Mouse (Mus musculus) forebrain, embryonic 10.5 days (tissue): ENCODE measurements at regions not wholly inside any gene's neighbourhood (a gene's known extent, or its start where the extent isn't known, plus 50 kb on each side); places are given as distances from the start of the nearest gene placed in this dataset.

Experiments used
- DNase-seq: peaks from one replicate; pipeline ENCODE4 v3.0.0-alpha.2; 2017; ENCODE audit warnings: low spot score; ENCODE audit errors: extremely low spot score
- H3K27ac ChIP-seq: fragments of 300-500 bp; sonication (generic); 2 replicates; pipeline ENCODE4 v1.5.1; 2016; ENCODE audit warnings: mild to moderate bottlenecking
- H3K27me3 ChIP-seq: fragments of 300-500 bp; sonication (generic); 2 replicates; pipeline ENCODE4 v1.6.1; 2016; ENCODE audit warnings: mild to moderate bottlenecking; ENCODE audit not compliant: poor library complexity, severe bottlenecking
- H3K36me3 ChIP-seq: fragments of 300-500 bp; sonication (generic); replicated peaks from 2 replicates; pipeline ENCODE4 v1.6.1; 2016; ENCODE audit warnings: mild to moderate bottlenecking, moderate library complexity
- H3K4me1 ChIP-seq: fragments of 300-500 bp; sonication (generic); 2 replicates; pipeline ENCODE4 v1.6.1; 2016
- H3K4me3 ChIP-seq: fragments of 300-500 bp; sonication (generic); 2 replicates; pipeline ENCODE4 v1.5.1; 2016; ENCODE audit warnings: mild to moderate bottlenecking, moderate library complexity
- H3K9me3 ChIP-seq: fragments of 300-500 bp; sonication (generic); 2 replicates; pipeline ENCODE4 v1.6.1; 2016; ENCODE audit warnings: mild to moderate bottlenecking, moderate library complexity
- WGBS: fragments of 180-500 bp; shearing (Covaris S2); methylation state at CpG from one replicate; pipeline ENCODE4 v1.1.7; 2016; 5-methylcytosine and 5-hydroxymethylcytosine counted together

GRCm38 (mm10) chr16:30879878-30880277, 201.4 kb downstream of the Xxylt1 start:
- WGBS, result 89% methylated on average over 1 of the region's 1 CpGs
- Histone ChIP-seq H3K27me3 (peaks cover 3% of the 10 kb centered on the region; the same call in 1 of the 2 replicates), H3K4me3 (no peak overlapping the region), H3K9me3 (no peaks in the 10 kb centered on the region), H3K27ac (no peak overlapping the region), H3K4me1 (peaks cover 25% of the 10 kb centered on the region; the same call in 1 of the 2 replicates), H3K36me3 (no peaks in the 10 kb centered on the region)
- DNase-seq, result no peak

DNA sequence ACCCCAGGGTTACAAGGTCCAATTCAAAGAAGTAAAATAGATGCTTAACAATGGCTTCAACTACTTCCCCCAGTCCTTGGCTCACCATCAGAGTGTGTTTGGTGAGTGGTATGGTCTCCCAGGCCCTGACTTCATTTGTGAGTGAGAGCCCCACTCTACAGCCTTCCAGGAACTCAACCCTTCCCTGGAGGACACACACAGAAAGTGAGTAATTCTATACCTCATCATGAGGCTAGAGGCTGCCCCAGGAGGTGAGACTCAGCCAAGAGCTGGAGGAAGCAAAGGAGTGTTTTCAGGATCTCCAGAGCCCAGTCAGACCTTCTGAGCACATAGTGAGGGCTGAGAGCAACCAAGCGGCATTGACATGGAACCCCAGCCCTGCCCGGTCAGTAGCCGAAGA, 200.6 kb downstream of the Xxylt1 start:
- H3K9me3 ChIP-seq, result no peaks in the 10 kb centered on the region
- H3K27ac ChIP-seq, result no peak overlapping the region
- no peak for DNase-seq
- H3K36me3 ChIP-seq, result no peaks in the 10 kb centered on the region
- no peak overlapping the region for H3K4me3 ChIP-seq
- 0 out of 2 replicates have a peak, but pooled peaks cover under 1% of the 10 kb centered on the region for H3K27me3 ChIP-seq
- WGBS, result 100% methylated on average over 3 of the region's 3 CpGs
- peaks cover 18% of the 10 kb centered on the region; the same call in 1 of the 2 replicates for H3K4me1 ChIP-seq

- 83% methylated on average over 5 of the region's 5 CpGs for WGBS
- Histone ChIP-seq H3K27ac (no peak overlapping the region), H3K36me3 (no peaks in the 10 kb centered on the region)
Observed at GRCm38 (mm10) chr16:30881186-30881585, 200.0 kb downstream of the Xxylt1 start.

DNA sequence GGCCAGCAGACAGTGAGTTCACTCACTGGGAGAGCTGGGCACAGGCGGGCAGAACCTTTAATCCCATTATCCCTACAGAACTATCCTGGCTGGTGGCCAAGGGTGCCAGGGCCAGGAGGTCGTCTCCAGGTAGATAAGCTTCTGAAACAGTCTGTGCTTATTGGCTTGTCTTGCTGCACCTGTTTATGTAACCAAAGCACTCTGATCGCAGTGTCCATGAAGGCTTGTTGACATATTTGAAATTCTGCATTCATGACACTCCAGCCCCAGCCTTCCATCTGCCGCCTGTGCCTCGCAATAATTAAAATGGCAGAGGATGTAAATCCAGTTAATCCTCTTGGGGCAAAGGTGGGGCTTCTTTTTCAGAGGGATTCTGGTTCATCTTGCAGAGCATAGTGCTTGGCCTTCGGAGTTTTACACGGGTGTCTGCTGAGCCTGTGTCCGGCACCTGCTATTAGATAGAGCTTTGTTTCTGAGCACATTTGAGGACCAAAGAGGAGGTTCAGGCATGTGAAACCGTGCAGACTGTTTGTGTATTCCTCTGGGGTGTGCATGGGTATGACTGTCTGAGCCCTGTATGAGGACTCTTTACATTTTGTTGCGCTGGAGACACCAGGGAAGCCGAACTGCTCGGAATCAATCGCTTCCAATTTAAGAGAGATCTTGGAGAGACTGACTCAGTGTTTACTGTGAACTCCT, 197.6 kb downstream of the Xxylt1 start:
- no peak overlapping the region for H3K4me3 ChIP-seq
- no peaks in the 10 kb centered on the region for H3K27me3 ChIP-seq
- H3K9me3 ChIP-seq, result no peaks in the 10 kb centered on the region
- 78% methylated on average over 13 of the region's 13 CpGs for WGBS
- DNase-seq, result no peak
- peaks cover 23% of the 10 kb centered on the region for H3K4me1 ChIP-seq
- no peaks in the 10 kb centered on the region for H3K36me3 ChIP-seq
- H3K27ac ChIP-seq, result no peak overlapping the region

More at GRCm38 (mm10) chr16:30881186-30881585, 200.0 kb downstream of the Xxylt1 start:
- H3K27me3 ChIP-seq, result no peaks in the 10 kb centered on the region
- no peak for DNase-seq
- H3K4me1 ChIP-seq, result peaks cover 18% of the 10 kb centered on the region; the same call in 1 of the 2 replicates
- H3K4me3 ChIP-seq, result no peak overlapping the region
- H3K9me3 ChIP-seq, result no peaks in the 10 kb centered on the region

DNA sequence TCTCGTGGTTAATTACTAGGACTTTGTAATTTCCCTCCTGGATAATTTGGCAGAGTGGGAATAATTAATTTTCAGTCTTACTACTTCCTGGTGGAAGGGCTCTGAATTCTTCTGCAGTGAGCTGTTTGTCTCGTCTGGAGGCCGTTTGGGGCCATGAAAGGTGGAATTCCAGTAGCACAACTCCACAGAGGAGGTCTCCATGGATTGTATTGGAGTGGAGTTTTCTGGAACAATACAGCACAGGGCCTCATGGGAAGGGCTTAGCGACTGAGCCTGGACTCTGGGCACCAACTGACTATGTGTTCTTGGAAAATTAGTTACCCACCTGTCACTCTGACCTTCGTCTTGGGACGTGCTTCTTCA, 197.1 kb downstream of the Xxylt1 start:
- no peak overlapping the region for H3K27ac ChIP-seq
- no peaks in the 10 kb centered on the region for H3K27me3 ChIP-seq
- H3K9me3 ChIP-seq, result no peaks in the 10 kb centered on the region
- no peak overlapping the region for H3K4me3 ChIP-seq
- 70% methylated on average over 6 of the region's 6 CpGs for WGBS
- DNase-seq, result no peak
- H3K36me3 ChIP-seq, result no peaks in the 10 kb centered on the region
- H3K4me1 ChIP-seq, result peaks cover 23% of the 10 kb centered on the region

DNA sequence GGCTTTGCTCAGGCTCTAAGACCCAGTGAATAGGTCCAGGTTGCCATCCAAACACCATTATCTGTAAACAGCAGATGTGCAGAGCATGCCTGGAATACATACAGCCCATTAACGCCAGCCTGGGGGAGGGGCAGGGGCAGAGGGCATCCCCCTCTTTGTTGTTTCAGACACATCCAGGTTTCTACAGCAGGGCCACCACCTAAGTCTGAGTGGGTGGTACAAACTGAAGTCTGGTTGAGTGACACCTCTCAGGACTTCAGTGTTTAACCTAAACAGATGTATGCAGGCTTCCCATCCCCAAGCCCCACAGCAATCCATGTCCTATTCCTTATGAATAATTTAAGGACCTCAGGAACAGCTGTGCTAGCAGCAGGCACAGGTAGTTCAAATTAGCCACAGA, 194.2 kb downstream of the Xxylt1 start:
- Histone ChIP-seq H3K27me3 (no peaks in the 10 kb centered on the region), H3K4me3 (no peak overlapping the region), H3K9me3 (no peaks in the 10 kb centered on the region), H3K27ac (no peak overlapping the region), H3K36me3 (no peaks in the 10 kb centered on the region), H3K4me1 (peaks cover 19% of the 10 kb centered on the region)
- no peak for DNase-seq
- 59% methylated on average over 1 of the region's 1 CpGs for WGBS

DNA sequence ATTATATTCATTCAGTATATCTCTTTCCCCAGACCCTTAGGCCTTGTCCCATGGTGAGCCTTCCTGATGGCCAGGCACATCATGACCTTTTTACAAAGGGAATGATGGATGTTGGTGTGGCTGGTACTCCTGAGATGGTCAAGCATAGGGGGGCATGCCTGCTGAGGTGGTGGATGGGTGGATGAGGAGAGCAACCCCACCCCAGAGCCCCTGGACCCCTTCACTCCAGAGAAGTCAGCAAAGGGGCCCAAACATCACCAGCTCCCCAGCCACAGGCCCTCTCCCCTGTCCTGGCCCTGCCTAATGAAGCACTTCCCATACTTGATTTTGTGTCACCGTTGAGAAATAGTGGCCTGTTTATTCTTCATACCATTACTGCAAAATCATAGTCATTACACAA, 193.7 kb downstream of the Xxylt1 start:
- peaks cover 15% of the 10 kb centered on the region for H3K4me1 ChIP-seq

DNA sequence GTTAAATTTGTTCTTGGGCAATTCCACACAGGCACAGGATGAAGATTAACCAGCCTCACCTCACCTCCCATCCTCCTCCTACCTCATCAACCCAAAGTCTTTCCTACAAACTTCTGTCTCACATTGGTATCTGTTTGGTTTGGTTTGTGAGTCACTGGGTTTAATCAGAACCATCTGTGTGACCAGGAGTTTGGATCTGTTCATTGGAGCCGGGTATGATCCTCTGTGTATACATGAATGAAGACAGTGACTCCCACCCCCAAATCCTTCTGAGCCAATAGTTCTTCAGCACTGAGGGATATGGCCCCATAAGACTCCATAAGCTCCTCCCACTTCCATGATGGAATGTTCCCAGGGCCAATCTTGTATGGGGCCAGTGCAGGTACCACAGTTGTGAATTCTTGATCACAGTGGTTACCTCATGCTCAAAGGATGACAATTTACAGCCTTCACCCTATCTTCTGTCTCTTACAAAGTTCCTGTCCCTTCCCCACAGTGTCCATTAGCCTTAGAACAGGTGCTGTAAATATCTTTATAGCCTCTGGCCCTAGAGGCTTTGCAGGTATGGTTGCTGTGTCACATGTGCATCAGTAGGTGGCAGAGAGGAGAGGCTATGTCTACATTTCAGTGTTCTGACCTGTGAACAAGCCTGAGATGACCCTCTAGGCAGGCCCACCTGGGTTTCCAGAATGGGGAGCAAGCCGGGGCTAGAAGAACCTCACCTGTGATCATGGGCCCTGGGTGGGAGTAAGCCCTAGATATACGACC, 192.5 kb downstream of the Xxylt1 start:
- Histone ChIP-seq H3K4me3 (no peak overlapping the region), H3K9me3 (no peaks in the 10 kb centered on the region), H3K27me3 (no peaks in the 10 kb centered on the region), H3K36me3 (no peaks in the 10 kb centered on the region), H3K4me1 (peaks cover 13% of the 10 kb centered on the region), H3K27ac (no peak overlapping the region)
- 76% methylated on average over 3 of the region's 3 CpGs for WGBS
- no peak for DNase-seq

More for the DNA sequence above, 193.7 kb downstream of the Xxylt1 start:
- H3K4me3 ChIP-seq, result no peak overlapping the region
- H3K36me3 ChIP-seq, result no peaks in the 10 kb centered on the region
- DNase-seq, result no peak
- 97% methylated on average over 1 of the region's 1 CpGs for WGBS
- H3K9me3 ChIP-seq, result no peaks in the 10 kb centered on the region
- no peaks in the 10 kb centered on the region for H3K27me3 ChIP-seq
- H3K27ac ChIP-seq, result no peak overlapping the region

DNA sequence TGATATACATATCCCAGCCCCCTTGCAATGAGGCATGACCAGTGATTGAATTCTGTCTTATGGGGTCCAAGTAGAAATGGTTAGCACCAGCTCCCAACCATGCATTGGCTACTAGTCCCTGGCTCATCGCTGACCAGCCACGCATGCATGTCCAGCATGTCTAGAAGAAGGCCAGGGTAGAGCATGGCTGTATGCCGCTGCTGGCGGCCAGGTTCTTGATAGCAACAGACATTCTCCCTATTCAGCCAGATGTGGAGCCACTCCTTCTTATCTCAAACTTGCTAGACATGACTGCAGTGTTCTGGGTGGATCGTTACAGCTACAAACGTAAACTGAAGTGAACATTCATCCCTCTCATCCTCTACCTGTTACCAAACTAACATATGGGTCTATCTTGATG, 188.6 kb downstream of the Xxylt1 start:
- WGBS, result 96% methylated on average over 6 of the region's 6 CpGs
- no peak for DNase-seq
- Histone ChIP-seq H3K27me3 (no peaks in the 10 kb centered on the region), H3K36me3 (no peaks in the 10 kb centered on the region), H3K4me1 (no peaks in the 10 kb centered on the region), H3K9me3 (no peaks in the 10 kb centered on the region), H3K4me3 (no peak overlapping the region), H3K27ac (no peak overlapping the region)

DNA sequence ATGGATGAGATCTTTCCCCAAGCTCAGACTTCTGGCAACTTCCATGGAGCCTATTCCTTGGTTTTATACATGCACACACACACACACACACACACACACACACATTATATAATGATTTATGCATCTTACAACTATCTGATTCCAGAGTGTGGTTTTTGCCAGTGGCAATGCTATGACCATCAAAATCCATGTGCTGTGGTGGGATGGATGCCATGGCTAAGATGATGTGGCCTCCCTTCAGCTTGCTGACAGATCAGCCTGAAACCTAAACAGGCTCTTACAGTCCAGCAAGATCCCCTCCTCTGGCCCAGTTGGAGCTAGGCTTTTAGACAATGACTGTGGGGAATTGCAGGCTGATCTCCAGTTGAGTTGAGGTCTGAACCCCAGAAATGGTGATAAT, 187.1 kb downstream of the Xxylt1 start:
- Histone ChIP-seq H3K9me3 (no peaks in the 10 kb centered on the region), H3K4me1 (no peaks in the 10 kb centered on the region), H3K27me3 (no peaks in the 10 kb centered on the region), H3K36me3 (no peaks in the 10 kb centered on the region), H3K4me3 (no peak overlapping the region), H3K27ac (no peak overlapping the region)
- no peak for DNase-seq

DNA sequence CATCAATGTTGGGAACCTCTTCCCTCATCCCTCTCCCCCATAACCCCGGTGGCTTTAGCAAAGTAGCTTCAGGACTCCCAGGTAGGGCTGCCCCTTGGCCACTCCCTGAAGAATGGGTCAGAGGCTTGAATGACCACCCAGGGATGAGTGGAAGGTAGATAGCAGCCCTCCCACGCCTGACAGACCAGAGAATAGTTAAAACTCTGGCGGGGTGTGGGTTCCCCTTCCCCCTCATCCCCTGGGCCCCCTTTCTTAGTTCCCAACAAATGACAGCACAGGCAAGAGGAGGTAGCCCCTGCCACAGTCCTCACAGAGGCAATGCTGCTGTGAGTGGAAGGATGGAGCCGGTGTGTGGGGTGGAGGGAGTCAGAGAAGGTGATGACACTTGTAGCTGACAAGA, 186.2 kb downstream of the Xxylt1 start:
- Histone ChIP-seq H3K4me1 (no peaks in the 10 kb centered on the region), H3K36me3 (no peaks in the 10 kb centered on the region), H3K27ac (no peak overlapping the region), H3K27me3 (no peaks in the 10 kb centered on the region), H3K9me3 (no peaks in the 10 kb centered on the region), H3K4me3 (no peak overlapping the region)
- no peak for DNase-seq
- WGBS, result 82% methylated on average over 4 of the region's 4 CpGs

GRCm38 (mm10) chr16:30897371-30897770, 183.9 kb downstream of the Xxylt1 start:
- no peak for DNase-seq
- H3K4me3 ChIP-seq, result no peak overlapping the region
- no peaks in the 10 kb centered on the region for H3K9me3 ChIP-seq
- WGBS, result 93% methylated on average over 3 of the region's 3 CpGs
- no peak overlapping the region for H3K27ac ChIP-seq
- no peaks in the 10 kb centered on the region for H3K4me1 ChIP-seq
- H3K27me3 ChIP-seq, result no peaks in the 10 kb centered on the region
- H3K36me3 ChIP-seq, result no peaks in the 10 kb centered on the region

DNA sequence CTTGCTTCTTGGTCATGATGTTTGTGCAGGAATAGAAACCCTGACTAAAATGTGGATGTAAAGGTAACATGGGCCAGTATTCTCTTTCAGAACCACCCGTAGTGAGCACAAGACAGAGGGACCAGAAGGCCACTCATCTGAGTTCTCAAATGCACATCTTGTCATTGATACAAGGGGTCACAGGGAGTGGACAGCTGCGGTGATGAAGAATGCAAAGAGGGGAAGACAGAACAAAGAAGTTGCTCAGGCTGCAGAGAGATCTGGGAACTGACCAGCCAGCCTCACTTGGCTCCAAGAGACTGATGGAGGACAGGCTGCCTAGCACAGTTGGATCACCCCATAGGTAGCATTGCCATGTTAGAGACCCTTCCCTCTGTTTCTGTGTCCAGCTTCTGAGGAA, 181.1 kb downstream of the Xxylt1 start:
- Histone ChIP-seq H3K4me1 (no peaks in the 10 kb centered on the region), H3K27ac (no peak overlapping the region), H3K9me3 (peaks cover 24% of the 10 kb centered on the region), H3K36me3 (no peaks in the 10 kb centered on the region), H3K27me3 (no peaks in the 10 kb centered on the region), H3K4me3 (no peak overlapping the region)
- WGBS, result 83% methylated on average over 2 of the region's 2 CpGs
- no peak for DNase-seq
